Mouse (Mus musculus): Measurements from ENCODE around the gene Mapk10. TPM values are rescaled to one million over a fixed set of nuclear protein-coding genes. Genes with fewer than 3 reads are reported as not detected.
"Not testable (repeated sequence)": the region's sequence is repeated elsewhere in the genome, so short reads cannot be mapped to it uniquely, and the experiment has no call there.

Mapk10 gene
- polyA plus RNA-seq, 1 experiment from 2014 or later, result 0.32 TPM

DNA sequence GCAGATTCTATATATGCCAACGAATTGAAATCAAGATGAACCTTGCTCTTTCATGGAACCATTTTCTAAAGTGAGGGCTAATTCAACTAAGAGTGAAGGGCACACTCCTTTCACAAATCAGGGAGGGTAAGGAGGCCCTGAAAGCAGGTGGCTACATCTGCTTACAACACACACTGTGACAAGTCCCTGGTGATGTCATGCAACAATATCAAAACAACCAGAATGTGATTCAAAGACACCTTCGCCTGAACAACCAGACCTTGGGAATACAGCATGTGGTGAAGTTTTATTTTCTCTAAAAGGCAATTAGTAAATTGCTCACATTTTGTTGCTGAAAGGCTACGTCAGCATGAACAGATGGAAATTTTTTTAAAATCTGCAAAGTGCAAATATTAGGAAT is 258.2 kb downstream of the Mapk10 start:
- no peak overlapping the region for H3K4me2 ChIP-seq
- no peak for ATAC-seq (replicated peaks; ENCODE audit: low FRiP score)
- no peaks in the 10 kb centered on the region for H3K4me1 ChIP-seq (replicated peaks; ENCODE audit: control insufficient read depth, insufficient read depth, low read length)
- H3K9ac ChIP-seq (ENCODE audit: low read depth, low read length), result no peak overlapping the region
- H3K27ac ChIP-seq (ENCODE audit: low read depth, low read length), result no peak overlapping the region
- H3K4me3 ChIP-seq (ENCODE audit: low read depth, low read length), result no peak overlapping the region
- H3K9me3 ChIP-seq (ENCODE audit: control insufficient read depth, low read length), result no peaks in the 10 kb centered on the region
- no peaks in the 10 kb centered on the region for H3K27me3 ChIP-seq (replicated peaks; ENCODE audit: control insufficient read depth, insufficient read depth, low read length)
- H3K36me3 ChIP-seq (ENCODE audit: control insufficient read depth, insufficient read depth, low read length), result no peaks in the 10 kb centered on the region
- 70% methylated on average over 3 of the region's 3 CpGs for WGBS
- DNase-seq (ENCODE audit: low spot score), result no peak

DNA sequence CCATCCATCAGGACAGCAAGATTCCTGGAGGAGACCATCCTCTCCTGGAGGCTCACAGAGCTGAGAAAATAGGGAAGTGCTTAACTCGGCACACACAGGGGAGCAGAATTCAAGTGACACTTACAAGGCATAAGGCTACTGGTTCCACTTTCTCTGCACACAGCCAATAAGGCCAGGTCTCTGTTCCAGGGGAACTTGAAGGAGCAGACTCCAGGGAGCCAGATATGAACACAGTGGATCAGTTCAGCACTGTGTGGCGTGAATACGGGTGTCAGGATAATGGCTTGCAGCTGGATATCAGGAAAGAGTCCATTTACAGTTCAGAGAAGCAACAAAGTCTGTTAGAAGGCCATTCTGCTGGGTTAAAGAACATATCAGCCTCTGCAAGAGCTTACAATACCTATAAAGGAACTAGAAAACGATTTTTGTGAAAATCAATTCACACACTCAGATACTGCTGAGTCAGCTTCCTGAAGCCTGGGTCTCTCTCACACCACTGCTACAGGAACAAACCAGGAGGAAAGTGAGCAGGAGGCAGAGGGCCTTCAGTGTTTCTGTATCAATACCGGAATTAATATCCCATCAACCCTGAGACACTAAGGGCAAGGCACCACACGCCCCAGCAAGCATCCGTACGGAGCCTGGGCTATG is 263.9 kb downstream of the Mapk10 start:
- Histone ChIP-seq H3K4me1 (replicated peaks; ENCODE audit: control insufficient read depth, insufficient read depth, low read length) (no peaks in the 10 kb centered on the region), H3K9me3 (ENCODE audit: control insufficient read depth, low read length) (no peaks in the 10 kb centered on the region), H3K9ac (ENCODE audit: low read depth, low read length) (no peak overlapping the region), H3K27ac (ENCODE audit: low read depth, low read length) (no peak overlapping the region), H3K4me3 (ENCODE audit: low read depth, low read length) (no peak overlapping the region), H3K27me3 (replicated peaks; ENCODE audit: control insufficient read depth, insufficient read depth, low read length) (no peaks in the 10 kb centered on the region), H3K36me3 (ENCODE audit: control insufficient read depth, insufficient read depth, low read length) (no peaks in the 10 kb centered on the region), H3K4me2 (no peak overlapping the region)
- DNase-seq (ENCODE audit: low spot score) (no peak), ATAC-seq (replicated peaks; ENCODE audit: low FRiP score) (no peak)
- 73% methylated on average over 8 of the region's 8 CpGs for WGBS

DNA sequence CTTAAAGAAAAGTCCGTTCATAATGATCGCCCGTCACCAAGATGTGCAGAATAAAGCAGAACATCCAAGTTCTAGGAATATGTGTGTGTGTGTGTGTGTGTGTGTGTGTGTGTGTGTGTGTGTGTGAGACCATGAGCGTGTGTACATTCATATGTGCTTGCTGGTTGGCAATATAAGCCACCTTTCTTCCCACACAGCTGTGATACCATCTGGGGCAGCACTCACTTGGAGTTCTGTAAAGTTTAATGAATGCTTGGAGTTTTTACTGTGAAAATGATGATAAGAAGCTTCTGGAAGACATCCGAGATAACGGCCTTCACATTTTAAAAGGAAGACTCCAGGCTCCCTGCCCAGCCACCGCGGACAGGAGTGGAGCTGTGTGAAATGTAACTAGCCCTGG is 264.5 kb downstream of the Mapk10 start:
- DNase-seq (ENCODE audit: low spot score) (no peak), ATAC-seq (replicated peaks; ENCODE audit: low FRiP score) (no peak)
- H3K27ac ChIP-seq (ENCODE audit: low read depth, low read length), result no peak overlapping the region
- no peaks in the 10 kb centered on the region for H3K4me1 ChIP-seq (replicated peaks; ENCODE audit: control insufficient read depth, insufficient read depth, low read length)
- 73% methylated on average over 8 of the region's 8 CpGs for WGBS
- H3K27me3 ChIP-seq (replicated peaks; ENCODE audit: control insufficient read depth, insufficient read depth, low read length), result no peaks in the 10 kb centered on the region
- H3K9me3 ChIP-seq (ENCODE audit: control insufficient read depth, low read length), result no peaks in the 10 kb centered on the region
- no peak overlapping the region for H3K9ac ChIP-seq (ENCODE audit: low read depth, low read length)
- H3K36me3 ChIP-seq (ENCODE audit: control insufficient read depth, insufficient read depth, low read length), result no peaks in the 10 kb centered on the region
- no peak overlapping the region for H3K4me2 ChIP-seq
- H3K4me3 ChIP-seq (ENCODE audit: low read depth, low read length), result no peak overlapping the region

DNA sequence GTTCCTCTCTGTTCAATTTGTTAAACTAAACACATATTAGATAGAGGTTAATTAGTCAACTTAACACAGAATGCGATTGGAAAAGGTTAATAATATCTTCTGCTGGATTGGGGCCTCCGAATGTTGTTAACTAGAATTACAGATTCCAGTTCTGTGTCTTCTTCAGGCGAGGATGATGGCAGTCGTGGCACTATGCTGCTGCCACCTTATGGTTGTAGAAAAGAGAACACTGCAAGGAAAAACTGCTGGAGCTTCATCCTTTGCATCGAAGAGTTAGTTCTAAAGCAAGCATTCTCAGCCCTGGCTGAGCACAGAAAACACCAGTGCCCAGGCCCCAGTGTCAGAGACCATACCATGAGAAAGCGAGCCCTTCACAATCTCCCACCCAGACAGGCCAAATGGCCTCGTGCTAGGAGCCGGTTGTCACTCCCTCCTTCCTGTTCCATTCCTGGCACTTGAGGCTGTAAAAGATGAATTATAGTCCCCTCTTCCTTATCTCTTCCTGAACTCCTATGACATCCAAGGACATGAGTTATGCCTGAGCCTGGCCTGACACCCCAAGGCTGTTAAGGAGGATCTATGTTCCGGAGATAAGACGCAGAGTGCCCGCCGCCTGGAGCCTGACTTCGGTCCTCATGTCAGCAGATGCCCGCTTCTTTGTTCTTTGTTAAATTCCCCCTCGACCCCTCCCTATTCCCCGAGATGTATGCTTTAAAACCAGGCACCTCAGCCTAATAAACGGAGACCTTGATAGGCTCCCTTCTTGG is 267.1 kb downstream of the Mapk10 start:
- not testable (repeated sequence) for H3K4me2 ChIP-seq; DNase-seq (ENCODE audit: low spot score)
- 77% methylated on average over 17 of the region's 17 CpGs for WGBS

DNA sequence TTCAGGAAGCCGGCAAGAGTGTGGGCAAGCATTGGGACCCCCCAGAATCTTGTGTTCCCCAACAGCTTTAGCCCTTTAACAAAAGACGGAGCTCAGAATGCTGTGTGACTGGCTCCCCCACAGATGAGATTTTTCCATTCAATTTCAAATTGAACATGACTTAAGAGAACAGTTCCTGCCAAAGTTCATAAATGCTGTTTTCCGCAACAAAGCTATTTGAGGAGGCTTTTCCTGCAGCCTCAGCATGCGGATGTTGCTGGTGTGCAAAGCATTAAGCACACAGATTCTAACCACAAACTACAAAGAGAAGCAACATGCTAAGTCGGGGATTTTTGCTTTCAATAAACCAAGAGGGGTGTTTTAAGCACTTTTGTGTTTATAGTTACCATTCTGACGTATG is 281.0 kb downstream of the Mapk10 start:
- Histone ChIP-seq H3K27me3 (replicated peaks; ENCODE audit: control insufficient read depth, insufficient read depth, low read length) (no peaks in the 10 kb centered on the region), H3K4me3 (ENCODE audit: low read depth, low read length) (no peak overlapping the region), H3K36me3 (ENCODE audit: control insufficient read depth, insufficient read depth, low read length) (no peaks in the 10 kb centered on the region), H3K27ac (ENCODE audit: low read depth, low read length) (no peak overlapping the region), H3K4me1 (replicated peaks; ENCODE audit: control insufficient read depth, insufficient read depth, low read length) (no peaks in the 10 kb centered on the region), H3K4me2 (no peak overlapping the region), H3K9me3 (ENCODE audit: control insufficient read depth, low read length) (no peaks in the 10 kb centered on the region), H3K9ac (ENCODE audit: low read depth, low read length) (no peak overlapping the region)
- 70% methylated on average over 6 of the region's 6 CpGs for WGBS
- ATAC-seq (replicated peaks; ENCODE audit: low FRiP score), result no peak
- DNase-seq (ENCODE audit: low spot score), result no peak

More for the DNA sequence above, 267.1 kb downstream of the Mapk10 start:
- not testable (repeated sequence) for H3K27ac ChIP-seq (ENCODE audit: low read depth, low read length); H3K36me3 ChIP-seq (ENCODE audit: control insufficient read depth, insufficient read depth, low read length); H3K27me3 ChIP-seq (replicated peaks; ENCODE audit: control insufficient read depth, insufficient read depth, low read length); H3K4me3 ChIP-seq (ENCODE audit: low read depth, low read length); ATAC-seq (replicated peaks; ENCODE audit: low FRiP score); H3K9me3 ChIP-seq (ENCODE audit: control insufficient read depth, low read length); H3K4me1 ChIP-seq (replicated peaks; ENCODE audit: control insufficient read depth, insufficient read depth, low read length); H3K9ac ChIP-seq (ENCODE audit: low read depth, low read length)

DNA sequence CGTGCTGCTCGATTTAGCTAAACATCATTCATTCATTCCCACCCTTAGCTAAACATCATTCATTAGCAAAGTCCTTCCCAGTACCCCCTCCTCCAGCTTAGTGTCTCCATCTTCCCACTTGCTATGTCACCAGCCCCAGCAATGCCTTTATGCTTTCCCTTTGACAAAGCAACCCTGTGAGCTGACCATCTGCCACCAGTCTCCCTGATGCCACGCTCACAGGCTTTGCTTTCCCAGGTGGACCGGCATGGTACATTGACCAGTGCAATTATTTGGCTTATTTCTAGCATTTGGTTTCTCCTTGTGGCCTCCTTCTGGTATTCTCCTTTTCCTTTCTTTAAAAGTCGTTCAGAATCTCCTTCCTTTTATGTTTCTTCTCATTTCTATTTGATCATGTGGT is 284.3 kb downstream of the Mapk10 start:
- WGBS, result 80% methylated on average over 5 of the region's 5 CpGs
- DNase-seq (ENCODE audit: low spot score) (no peak), ATAC-seq (replicated peaks; ENCODE audit: low FRiP score) (no peak)

DNA sequence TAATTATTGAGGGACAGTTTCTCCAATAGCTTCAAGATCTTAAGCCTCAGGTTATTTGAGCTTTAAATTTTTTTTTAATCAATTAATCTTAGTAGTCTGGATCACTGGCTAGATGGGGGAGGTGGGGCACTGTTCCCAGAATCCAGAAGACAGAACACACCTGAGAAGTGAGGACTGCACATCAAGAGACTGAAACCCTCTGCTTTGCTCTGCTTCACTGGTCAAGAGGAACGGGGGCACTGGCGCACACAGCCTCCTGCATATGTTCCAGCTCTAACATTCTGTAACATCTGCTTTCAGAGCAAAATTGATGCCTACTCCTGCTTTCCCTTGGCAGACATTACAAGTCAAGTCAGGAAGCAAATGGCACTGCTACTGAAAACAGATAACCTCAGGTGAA is 290.9 kb downstream of the Mapk10 start:
- DNase-seq (ENCODE audit: low spot score), result no peak
- Histone ChIP-seq H3K9ac (ENCODE audit: low read depth, low read length) (no peak overlapping the region), H3K4me1 (replicated peaks; ENCODE audit: control insufficient read depth, insufficient read depth, low read length) (no peaks in the 10 kb centered on the region), H3K4me3 (ENCODE audit: low read depth, low read length) (no peak overlapping the region), H3K4me2 (no peak overlapping the region), H3K27ac (ENCODE audit: low read depth, low read length) (no peak overlapping the region), H3K9me3 (ENCODE audit: control insufficient read depth, low read length) (no peaks in the 10 kb centered on the region), H3K27me3 (replicated peaks; ENCODE audit: control insufficient read depth, insufficient read depth, low read length) (no peaks in the 10 kb centered on the region), H3K36me3 (ENCODE audit: control insufficient read depth, insufficient read depth, low read length) (no peaks in the 10 kb centered on the region)
- 87% methylated on average over 2 of the region's 2 CpGs for WGBS
- ATAC-seq (replicated peaks; ENCODE audit: low FRiP score), result no peak

More for the DNA sequence above, 284.3 kb downstream of the Mapk10 start:
- no peak overlapping the region for H3K4me2 ChIP-seq
- no peak overlapping the region for H3K9ac ChIP-seq (ENCODE audit: low read depth, low read length)
- no peaks in the 10 kb centered on the region for H3K27me3 ChIP-seq (replicated peaks; ENCODE audit: control insufficient read depth, insufficient read depth, low read length)
- H3K4me3 ChIP-seq (ENCODE audit: low read depth, low read length), result no peak overlapping the region
- H3K9me3 ChIP-seq (ENCODE audit: control insufficient read depth, low read length), result no peaks in the 10 kb centered on the region
- no peak overlapping the region for H3K27ac ChIP-seq (ENCODE audit: low read depth, low read length)
- H3K4me1 ChIP-seq (replicated peaks; ENCODE audit: control insufficient read depth, insufficient read depth, low read length), result no peaks in the 10 kb centered on the region
- no peaks in the 10 kb centered on the region for H3K36me3 ChIP-seq (ENCODE audit: control insufficient read depth, insufficient read depth, low read length)

DNA sequence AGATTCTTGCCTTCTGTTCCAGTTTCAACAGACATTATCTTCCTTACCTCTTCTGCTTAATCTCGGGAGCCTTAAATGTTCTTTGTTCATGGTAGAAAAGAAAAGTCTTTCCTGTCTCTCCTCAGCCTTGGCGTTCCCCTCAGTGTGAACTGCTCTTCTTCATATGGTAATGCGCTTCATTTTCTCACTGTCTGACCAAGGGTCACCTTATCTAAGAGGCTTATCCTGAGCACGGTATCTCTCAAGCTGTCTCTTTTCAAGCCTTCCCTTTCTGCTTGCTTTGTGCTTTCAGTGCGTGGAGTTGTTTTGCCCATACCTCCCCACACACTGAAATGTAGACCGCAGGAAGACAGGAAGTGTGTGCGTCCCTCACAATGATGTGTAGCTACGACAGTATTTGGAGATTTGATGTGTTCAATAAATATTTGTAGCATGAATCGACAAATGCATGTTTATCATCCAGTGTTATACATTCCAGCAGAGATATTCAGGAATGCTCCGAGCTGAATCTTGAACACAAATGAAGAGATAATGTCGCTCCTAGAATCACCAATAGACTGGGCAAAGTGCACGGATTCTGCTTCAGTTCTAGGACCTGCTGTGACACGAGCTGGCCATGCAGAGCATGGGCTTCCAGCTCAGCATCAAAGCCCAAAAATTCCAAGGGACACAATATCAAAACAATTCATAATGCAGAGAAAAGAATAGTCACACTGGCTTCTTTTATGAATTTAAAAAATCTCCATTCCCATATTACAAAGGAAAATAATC is 305.5 kb downstream of the Mapk10 start:
- DNase-seq (ENCODE audit: low spot score) (no peak), ATAC-seq (replicated peaks; ENCODE audit: low FRiP score) (no peak)
- Histone ChIP-seq H3K27me3 (replicated peaks; ENCODE audit: control insufficient read depth, insufficient read depth, low read length) (no peaks in the 10 kb centered on the region), H3K36me3 (ENCODE audit: control insufficient read depth, insufficient read depth, low read length) (no peaks in the 10 kb centered on the region), H3K4me1 (replicated peaks; ENCODE audit: control insufficient read depth, insufficient read depth, low read length) (no peaks in the 10 kb centered on the region), H3K4me3 (ENCODE audit: low read depth, low read length) (no peak overlapping the region), H3K27ac (ENCODE audit: low read depth, low read length) (no peak overlapping the region), H3K9me3 (ENCODE audit: control insufficient read depth, low read length) (no peaks in the 10 kb centered on the region), H3K4me2 (no peak overlapping the region), H3K9ac (ENCODE audit: low read depth, low read length) (no peak overlapping the region)
- 45% methylated on average over 13 of the region's 13 CpGs for WGBS

All from liver, embryonic 11.5 days (tissue).